Mouse (Mus musculus) myocyte (in vitro differentiated cells): ENCODE measurements around the gene Rps6kc1.

ENCODE experiments used
- MAX ChIP-seq: IDR thresholded peaks from one replicate; pipeline ENCODE4 v1.6.1; 2011; ENCODE audit warnings: low read depth, mild to moderate bottlenecking, control low read depth
- POLR2A ChIP-seq: IDR thresholded peaks from one replicate; pipeline ENCODE4 v1.6.1; 2011; ENCODE audit warnings: low read depth, mild to moderate bottlenecking, control low read depth, moderate library complexity; ENCODE audit not compliant: insufficient read length
- USF1 ChIP-seq: IDR thresholded peaks from one replicate; pipeline ENCODE4 v1.6.1; 2011; ENCODE audit warnings: low read depth, mild to moderate bottlenecking, control low read depth, moderate library complexity

DNA sequence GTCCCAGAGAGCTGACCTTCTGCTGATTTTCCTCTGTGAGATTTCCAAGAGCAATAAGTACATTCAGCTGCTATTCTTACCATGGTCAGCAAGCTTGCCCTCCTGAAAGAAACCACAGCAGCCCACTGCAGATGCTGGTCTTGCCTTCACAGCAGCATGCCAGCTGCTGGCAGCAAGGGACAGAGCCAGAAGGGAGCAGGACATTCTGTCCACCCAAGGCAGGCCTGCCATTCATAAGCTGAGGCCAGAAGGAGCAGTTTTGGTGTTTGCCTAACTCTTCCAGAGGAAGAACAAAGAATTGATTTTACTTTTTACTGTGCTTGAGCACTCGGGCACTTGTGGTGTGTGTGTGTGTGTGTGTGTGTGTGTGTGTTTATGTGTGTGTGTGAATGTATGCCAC is 143.3 kb downstream of the Rps6kc1 start:
- no peak for TF ChIP-seq POLR2A
- no peak for TF ChIP-seq MAX
- no peak for TF ChIP-seq USF1
